Mouse (Mus musculus): ENCODE data around the gene Slc22a15. TPM values are rescaled to one million over a fixed set of nuclear protein-coding genes. Genes with fewer than 3 reads are reported as not detected.

The Slc22a15 gene
- polyA plus RNA-seq, 1 experiment from 2014 or later, result 6.0 TPM

GRCm38 (mm10) chr3:101926636-101927035 lies 2.4 kb upstream of the Slc22a15 start:
- peaks cover 4% of the 10 kb centered on the region; the same call in 1 of the 2 replicates for H3K36me3 ChIP-seq (ENCODE audit: control insufficient read depth, insufficient read depth, low read length)
- H3K27me3 ChIP-seq (replicated peaks; ENCODE audit: control insufficient read depth, insufficient read depth, low read length), result no peaks in the 10 kb centered on the region
- ATAC-seq (replicated peaks; ENCODE audit: low FRiP score, low TSS enrichment, low read depth) (no peak), DNase-seq (ENCODE audit: low spot score) (no peak)
- H3K4me2 ChIP-seq (ENCODE audit: low read length), result no peak overlapping the region
- no peak overlapping the region for H3K27ac ChIP-seq (ENCODE audit: low read depth)
- no peaks in the 10 kb centered on the region for H3K9me3 ChIP-seq (ENCODE audit: control insufficient read depth, low read length)
- H3K4me1 ChIP-seq (replicated peaks; ENCODE audit: control insufficient read depth, insufficient read depth, low read length), result peaks cover 7% of the 10 kb centered on the region; the same call in 1 of the 2 replicates
- H3K9ac ChIP-seq (ENCODE audit: low read length), result no peak overlapping the region
- no peak overlapping the region for H3K4me3 ChIP-seq (ENCODE audit: low read depth, low read length)

GRCm38 (mm10) chr3:101925663-101926062 lies 1.4 kb upstream of the Slc22a15 start:
- H3K36me3 ChIP-seq (ENCODE audit: control insufficient read depth, insufficient read depth, low read length), result peaks cover 8% of the 10 kb centered on the region; the same call in 1 of the 2 replicates
- peaks cover 7% of the 10 kb centered on the region; the same call in 1 of the 2 replicates for H3K4me1 ChIP-seq (replicated peaks; ENCODE audit: control insufficient read depth, insufficient read depth, low read length)

GRCm38 (mm10) chr3:101922366-101922765 lies 1.9 kb downstream of the Slc22a15 start:
- Histone ChIP-seq H3K36me3 (ENCODE audit: control insufficient read depth, insufficient read depth, low read length) (peaks cover 8% of the 10 kb centered on the region; the same call in 1 of the 2 replicates), H3K27me3 (replicated peaks; ENCODE audit: control insufficient read depth, insufficient read depth, low read length) (no peaks in the 10 kb centered on the region), H3K9ac (ENCODE audit: low read length) (no peak overlapping the region), H3K4me3 (ENCODE audit: low read depth, low read length) (no peak overlapping the region), H3K27ac (ENCODE audit: low read depth) (no peak overlapping the region), H3K9me3 (ENCODE audit: control insufficient read depth, low read length) (no peaks in the 10 kb centered on the region), H3K4me2 (ENCODE audit: low read length) (no peak overlapping the region), H3K4me1 (replicated peaks; ENCODE audit: control insufficient read depth, insufficient read depth, low read length) (peaks cover 7% of the 10 kb centered on the region; the same call in 1 of the 2 replicates)
- DNase-seq (ENCODE audit: low spot score) (no peak), ATAC-seq (replicated peaks; ENCODE audit: low FRiP score, low TSS enrichment, low read depth) (no peak)
- 63% methylated on average over 7 of the region's 7 CpGs for whole genome bisulfite sequencing

More at GRCm38 (mm10) chr3:101925663-101926062, 1.4 kb upstream of the Slc22a15 start:
- no peak overlapping the region for H3K4me3 ChIP-seq (ENCODE audit: low read depth, low read length)
- DNase-seq (ENCODE audit: low spot score) (no peak), ATAC-seq (replicated peaks; ENCODE audit: low FRiP score, low TSS enrichment, low read depth) (no peak)
- no peak overlapping the region for H3K4me2 ChIP-seq (ENCODE audit: low read length)
- WGBS, result 88% methylated on average over 1 of the region's 1 CpGs
- no peaks in the 10 kb centered on the region for H3K9me3 ChIP-seq (ENCODE audit: control insufficient read depth, low read length)
- H3K9ac ChIP-seq (ENCODE audit: low read length), result no peak overlapping the region
- H3K27ac ChIP-seq (ENCODE audit: low read depth), result no peak overlapping the region
- no peaks in the 10 kb centered on the region for H3K27me3 ChIP-seq (replicated peaks; ENCODE audit: control insufficient read depth, insufficient read depth, low read length)

- H3K9me3 ChIP-seq (ENCODE audit: control insufficient read depth, low read length), result no peaks in the 10 kb centered on the region
- H3K36me3 ChIP-seq (ENCODE audit: control insufficient read depth, insufficient read depth, low read length), result peaks cover 16% of the 10 kb centered on the region
- no peak for ATAC-seq (replicated peaks; ENCODE audit: low FRiP score, low TSS enrichment, low read depth)
These were observed 5.7 kb downstream of the Slc22a15 start for GRCm38 (mm10) chr3:101918526-101918925.

GRCm38 (mm10) chr3:101917665-101918064 lies 6.6 kb downstream of the Slc22a15 start:
- DNase-seq (ENCODE audit: low spot score) (no peak), ATAC-seq (replicated peaks; ENCODE audit: low FRiP score, low TSS enrichment, low read depth) (no peak)
- H3K4me1 ChIP-seq (replicated peaks; ENCODE audit: control insufficient read depth, insufficient read depth, low read length), result peaks cover 2% of the 10 kb centered on the region; the same call in 1 of the 2 replicates
- H3K9me3 ChIP-seq (ENCODE audit: control insufficient read depth, low read length), result no peaks in the 10 kb centered on the region
- H3K27ac ChIP-seq (ENCODE audit: low read depth), result no peak overlapping the region
- H3K27me3 ChIP-seq (replicated peaks; ENCODE audit: control insufficient read depth, insufficient read depth, low read length), result no peaks in the 10 kb centered on the region
- H3K9ac ChIP-seq (ENCODE audit: low read length), result no peak overlapping the region
- no peak overlapping the region for H3K4me3 ChIP-seq (ENCODE audit: low read depth, low read length)
- no peak overlapping the region for H3K4me2 ChIP-seq (ENCODE audit: low read length)
- peaks cover 19% of the 10 kb centered on the region for H3K36me3 ChIP-seq (ENCODE audit: control insufficient read depth, insufficient read depth, low read length)
- WGBS, result 35% methylated on average over 3 of the region's 3 CpGs

More at GRCm38 (mm10) chr3:101918526-101918925, 5.7 kb downstream of the Slc22a15 start:
- no peaks in the 10 kb centered on the region for H3K27me3 ChIP-seq (replicated peaks; ENCODE audit: control insufficient read depth, insufficient read depth, low read length)
- H3K4me1 ChIP-seq (replicated peaks; ENCODE audit: control insufficient read depth, insufficient read depth, low read length), result peaks cover 5% of the 10 kb centered on the region; the same call in 1 of the 2 replicates
- no peak overlapping the region for H3K4me3 ChIP-seq (ENCODE audit: low read depth, low read length)
- DNase-seq (ENCODE audit: low spot score), result no peak
- no peak overlapping the region for H3K27ac ChIP-seq (ENCODE audit: low read depth)
- 95% methylated on average over 3 of the region's 3 CpGs for WGBS
- H3K9ac ChIP-seq (ENCODE audit: low read length), result no peak overlapping the region
- no peak overlapping the region for H3K4me2 ChIP-seq (ENCODE audit: low read length)

GRCm38 (mm10) chr3:101916525-101916924 lies 7.7 kb downstream of the Slc22a15 start:
- 71% methylated on average over 5 of the region's 5 CpGs for WGBS
- Histone ChIP-seq H3K4me2 (ENCODE audit: low read length) (no peak overlapping the region), H3K36me3 (ENCODE audit: control insufficient read depth, insufficient read depth, low read length) (peaks cover 15% of the 10 kb centered on the region), H3K27ac (ENCODE audit: low read depth) (no peak overlapping the region), H3K9ac (ENCODE audit: low read length) (no peak overlapping the region), H3K27me3 (replicated peaks; ENCODE audit: control insufficient read depth, insufficient read depth, low read length) (no peaks in the 10 kb centered on the region), H3K9me3 (ENCODE audit: control insufficient read depth, low read length) (no peaks in the 10 kb centered on the region), H3K4me3 (ENCODE audit: low read depth, low read length) (no peak overlapping the region), H3K4me1 (replicated peaks; ENCODE audit: control insufficient read depth, insufficient read depth, low read length) (no peaks in the 10 kb centered on the region; the same call in 1 of the 2 replicates)
- ATAC-seq (replicated peaks; ENCODE audit: low FRiP score, low TSS enrichment, low read depth) (no peak), DNase-seq (ENCODE audit: low spot score) (no peak)

- Histone ChIP-seq H3K9me3 (ENCODE audit: control insufficient read depth, low read length) (no peaks in the 10 kb centered on the region), H3K27me3 (replicated peaks; ENCODE audit: control insufficient read depth, insufficient read depth, low read length) (no peaks in the 10 kb centered on the region), H3K9ac (ENCODE audit: low read length) (no peak overlapping the region), H3K4me3 (ENCODE audit: low read depth, low read length) (no peak overlapping the region), H3K4me2 (ENCODE audit: low read length) (no peak overlapping the region), H3K27ac (ENCODE audit: low read depth) (no peak overlapping the region), H3K36me3 (ENCODE audit: control insufficient read depth, insufficient read depth, low read length) (peaks cover 11% of the 10 kb centered on the region), H3K4me1 (replicated peaks; ENCODE audit: control insufficient read depth, insufficient read depth, low read length) (no peaks in the 10 kb centered on the region; the same call in 1 of the 2 replicates)
- 77% methylated on average over 14 of the region's 14 CpGs for WGBS
- no peak for DNase-seq (ENCODE audit: low spot score)
- ATAC-seq (replicated peaks; ENCODE audit: low FRiP score, low TSS enrichment, low read depth), result no peak
These were observed 9.0 kb downstream of the Slc22a15 start for GRCm38 (mm10) chr3:101915048-101915801.

GRCm38 (mm10) chr3:101914266-101914665 lies 10.0 kb downstream of the Slc22a15 start:
- Histone ChIP-seq H3K4me1 (replicated peaks; ENCODE audit: control insufficient read depth, insufficient read depth, low read length) (no peaks in the 10 kb centered on the region), H3K36me3 (ENCODE audit: control insufficient read depth, insufficient read depth, low read length) (peaks cover 11% of the 10 kb centered on the region), H3K4me3 (ENCODE audit: low read depth, low read length) (no peak overlapping the region), H3K9ac (ENCODE audit: low read length) (no peak overlapping the region), H3K4me2 (ENCODE audit: low read length) (no peak overlapping the region), H3K9me3 (ENCODE audit: control insufficient read depth, low read length) (no peaks in the 10 kb centered on the region), H3K27ac (ENCODE audit: low read depth) (no peak overlapping the region), H3K27me3 (replicated peaks; ENCODE audit: control insufficient read depth, insufficient read depth, low read length) (no peaks in the 10 kb centered on the region)
- WGBS, result 69% methylated on average over 5 of the region's 5 CpGs
- DNase-seq (ENCODE audit: low spot score) (no peak), ATAC-seq (replicated peaks; ENCODE audit: low FRiP score, low TSS enrichment, low read depth) (no peak)

- H3K9me3 ChIP-seq (ENCODE audit: control insufficient read depth, low read length), result no peaks in the 10 kb centered on the region
- H3K27ac ChIP-seq (ENCODE audit: low read depth), result no peak overlapping the region
- ATAC-seq (replicated peaks; ENCODE audit: low FRiP score, low TSS enrichment, low read depth) (no peak), DNase-seq (ENCODE audit: low spot score) (no peak)
- WGBS, result 80% methylated on average over 6 of the region's 6 CpGs
- H3K4me1 ChIP-seq (replicated peaks; ENCODE audit: control insufficient read depth, insufficient read depth, low read length), result no peaks in the 10 kb centered on the region
- peaks cover 11% of the 10 kb centered on the region for H3K36me3 ChIP-seq (ENCODE audit: control insufficient read depth, insufficient read depth, low read length)
- no peak overlapping the region for H3K4me3 ChIP-seq (ENCODE audit: low read depth, low read length)
- no peak overlapping the region for H3K9ac ChIP-seq (ENCODE audit: low read length)
- no peaks in the 10 kb centered on the region for H3K27me3 ChIP-seq (replicated peaks; ENCODE audit: control insufficient read depth, insufficient read depth, low read length)
- no peak overlapping the region for H3K4me2 ChIP-seq (ENCODE audit: low read length)
These were observed 12.2 kb downstream of the Slc22a15 start for GRCm38 (mm10) chr3:101912041-101912440.

Measured in intestine, embryonic 14.5 days (tissue).